Mouse (Mus musculus) stomach, embryonic 16.5 days (tissue): ENCODE results near the gene 2310022A10Rik. TPM values are rescaled to one million over a fixed set of nuclear protein-coding genes. Genes with fewer than 3 reads are reported as not detected.

ENCODE experiments used
- ATAC-seq: fragments of 200-750 bp; cut with Nextera tagmentation; 2 replicates; pipeline ENCODE4 v1.8.0; 2017; ENCODE audit warnings: moderate number of reproducible peaks, moderate TSS enrichment; ENCODE audit not compliant: insufficient read depth, low FRiP score
- H3K27ac ChIP-seq: fragments of 300-500 bp; sonication (generic); 2 replicates; pipeline ENCODE4 v1.5.1; 2014; ENCODE audit warnings: low read length
- H3K27me3 ChIP-seq: fragments of 300-500 bp; sonication (generic); 2 replicates; pipeline ENCODE4 v1.6.1; 2014; ENCODE audit warnings: low read length, control low read depth, mixed read lengths; ENCODE audit not compliant: control insufficient read depth, insufficient read depth
- H3K36me3 ChIP-seq: fragments of 300-500 bp; sonication (generic); 2 replicates; pipeline ENCODE4 v1.6.1; 2014; ENCODE audit warnings: low read length; ENCODE audit not compliant: control insufficient read depth, insufficient read depth
- H3K4me1 ChIP-seq: fragments of 300-500 bp; sonication (generic); 2 replicates; pipeline ENCODE4 v1.6.1; 2014; ENCODE audit warnings: low read length, control low read depth, mixed read lengths; ENCODE audit not compliant: control insufficient read depth, insufficient read depth
- H3K4me2 ChIP-seq: fragments of 300-500 bp; sonication (generic); 2 replicates; pipeline ENCODE4 v1.6.1; 2014; ENCODE audit warnings: low read depth, low read length, mixed read lengths
- H3K4me3 ChIP-seq: fragments of 300-500 bp; sonication (generic); replicated peaks from 2 replicates; pipeline ENCODE4 v1.5.1; 2014; ENCODE audit warnings: mild to moderate bottlenecking, low read length
- H3K9ac ChIP-seq: fragments of 300-500 bp; sonication (generic); 2 replicates; pipeline ENCODE4 v1.6.1; 2014; ENCODE audit warnings: low read length
- H3K9me3 ChIP-seq: fragments of 300-500 bp; sonication (generic); replicated peaks from 2 replicates; pipeline ENCODE4 v1.6.1; 2016; ENCODE audit warnings: low read length, control low read depth; ENCODE audit not compliant: control insufficient read depth
- WGBS: fragments of 180-500 bp; shearing (Covaris S2); extraction: QIAGEN DNeasy Blood & Tissue Kit; methylation state at CpG from one replicate; pipeline ENCODE4 v1.1.7; 2014; 5-methylcytosine and 5-hydroxymethylcytosine counted together
- polyA plus RNA-seq: library from polyadenylated mRNA; unstranded; fragments of >200 nt; fragmentation: Nextera tagmentation; extraction: Ambion mirVana; gene quantifications from 2 replicates; pipeline ENCODE4 v1.2.1, GENCODE M21; 2015

Gene 2310022A10Rik
- 23.0 and 25.6 TPM in 2 replicates for polyA plus RNA-seq

DNA sequence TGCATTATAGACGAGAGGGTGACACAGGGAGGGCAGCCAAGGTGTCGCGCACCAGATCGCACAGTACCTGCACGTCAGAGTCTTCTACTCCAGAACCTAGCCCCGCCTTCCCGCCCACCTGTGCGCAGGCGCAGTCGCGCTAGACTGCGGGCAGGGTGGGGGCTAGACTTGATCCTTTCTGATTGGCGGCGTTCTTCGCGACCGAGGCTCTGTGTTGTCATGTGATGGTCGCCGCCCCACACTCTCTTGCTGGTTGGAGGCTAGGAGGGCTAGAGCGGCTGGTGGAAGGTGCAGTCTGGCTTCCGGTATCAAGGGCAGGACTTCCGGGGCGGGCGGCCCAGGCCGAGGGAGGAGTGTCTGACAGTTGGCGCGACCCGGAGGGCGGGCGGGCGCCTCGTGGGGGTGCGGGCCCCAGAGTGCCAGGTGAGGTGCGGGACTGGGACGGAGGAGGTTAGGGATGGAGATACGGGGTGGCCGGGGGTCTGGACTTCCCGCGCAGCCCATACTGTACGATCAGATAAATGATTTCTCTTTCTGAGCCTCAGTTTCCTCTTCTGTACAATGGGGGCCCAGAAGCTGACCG is at the start of gene 2310022A10Rik, which contains the start of gene Pld3:
Gene 2310022A10Rik, plus strand, starts transcription at position 303 of the 583 bp plus-strand sequence.
Gene Pld3, minus strand, starts transcription at position 288 of the 583 bp plus-strand sequence.
- H3K9ac ChIP-seq = peak within 1 kb of the TSS; percentile 90
- H3K27ac ChIP-seq = peak within 1 kb of the TSS; percentile 64
- peaks cover 4% of the 10 kb centered on the region; the same call in 1 of the 2 replicates for H3K4me1 ChIP-seq

GRCm38 (mm10) chr7:27506765-27507370 is 46.2 kb upstream of the 2310022A10Rik start:
- peak overlapping the region; percentile 72 for H3K4me2 ChIP-seq
- 37% methylated on average over 9 of the region's 9 CpGs for WGBS
- peaks cover 14% of the 10 kb centered on the region for H3K4me1 ChIP-seq
- no peak for ATAC-seq
- no peaks in the 10 kb centered on the region for H3K9me3 ChIP-seq
- H3K4me3 ChIP-seq = peak overlapping the region; percentile 68
- peak overlapping the region; percentile 34 for H3K9ac ChIP-seq
- peak overlapping the region; percentile 100 for H3K27ac ChIP-seq
- no peaks in the 10 kb centered on the region for H3K27me3 ChIP-seq
- no peaks in the 10 kb centered on the region for H3K36me3 ChIP-seq

More for the DNA sequence above, at the start of gene 2310022A10Rik, which contains the start of gene Pld3:
- Histone ChIP-seq H3K4me3 (peak within 1 kb of the TSS; percentile 95), H3K4me2 (peak within 1 kb of the TSS; percentile 92), H3K36me3 (no peaks in the 10 kb centered on the region), H3K27me3 (no peaks in the 10 kb centered on the region), H3K9me3 (no peaks in the 10 kb centered on the region)
- under 1% methylated on average over 41 of the region's 41 CpGs for WGBS
- peak; percentile 99 for ATAC-seq

DNA sequence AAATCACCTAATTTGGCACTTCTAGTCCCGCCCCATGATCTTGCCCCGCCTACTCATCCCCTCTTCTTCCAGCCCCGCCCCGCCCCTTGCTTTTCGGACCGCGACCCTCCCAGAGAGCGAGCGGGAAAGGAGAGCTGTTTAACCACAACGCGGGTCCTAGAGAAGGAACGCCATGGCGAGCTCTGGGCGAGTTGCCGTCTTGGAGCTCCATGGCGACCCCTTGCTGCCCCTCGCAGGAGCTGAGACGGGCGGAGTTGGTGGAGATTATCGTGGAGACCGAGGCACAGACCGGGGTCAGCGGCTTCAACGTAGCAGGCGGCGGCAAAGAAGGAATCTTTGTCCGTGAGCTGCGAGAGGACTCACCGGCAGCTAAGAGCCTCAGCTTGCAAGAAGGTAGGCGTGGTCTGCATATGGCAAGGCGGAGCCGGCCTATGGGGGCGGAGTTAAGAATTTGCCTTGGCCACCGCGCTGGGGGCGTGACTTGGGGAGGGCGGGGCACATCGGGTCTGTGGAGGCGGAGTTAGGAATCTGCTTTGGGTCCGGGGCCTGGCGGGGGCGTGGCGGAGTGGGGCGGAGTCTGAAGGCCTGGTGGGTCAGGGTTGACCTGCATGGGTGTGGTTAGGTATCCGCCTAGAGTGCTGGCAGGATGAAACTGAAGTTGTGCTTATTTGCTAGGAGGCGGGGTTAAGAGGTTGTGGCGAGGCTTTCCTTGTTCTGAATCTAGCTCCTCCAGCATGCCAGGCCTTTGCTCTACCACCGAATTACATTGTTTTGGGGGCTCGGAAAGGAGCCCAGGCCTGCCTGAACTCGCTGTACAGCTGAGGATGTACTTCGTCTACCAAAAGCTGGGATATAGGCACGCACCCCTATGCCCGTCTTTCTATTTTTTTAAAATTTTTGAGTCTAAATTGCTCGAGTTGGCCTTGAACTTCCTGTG is 45.1 kb upstream of the 2310022A10Rik start:
- peak; percentile 95 for ATAC-seq
- Histone ChIP-seq H3K27ac (peak overlapping the region; percentile 100), H3K4me3 (peak overlapping the region; percentile 68)

GRCm38 (mm10) chr7:27508648-27509005 is 44.4 kb upstream of the 2310022A10Rik start:
- Histone ChIP-seq H3K9ac (peak overlapping the region; percentile 67), H3K36me3 (no peaks in the 10 kb centered on the region), H3K4me3 (peak overlapping the region; percentile 68), H3K4me2 (peak overlapping the region; percentile 72), H3K4me1 (peaks cover 14% of the 10 kb centered on the region), H3K27me3 (no peaks in the 10 kb centered on the region), H3K27ac (peak overlapping the region; percentile 100), H3K9me3 (no peaks in the 10 kb centered on the region)
- peak; percentile 63 for ATAC-seq
- WGBS = 17% methylated on average over 6 of the region's 6 CpGs

More for the DNA sequence above, 45.1 kb upstream of the 2310022A10Rik start:
- WGBS = under 1% methylated on average over 54 of the region's 54 CpGs
- H3K9ac ChIP-seq = peak overlapping the region; percentile 86
- H3K36me3 ChIP-seq = no peaks in the 10 kb centered on the region
- peak overlapping the region; percentile 72 for H3K4me2 ChIP-seq
- H3K9me3 ChIP-seq = no peaks in the 10 kb centered on the region
- no peaks in the 10 kb centered on the region for H3K27me3 ChIP-seq
- H3K4me1 ChIP-seq = peaks cover 14% of the 10 kb centered on the region

DNA sequence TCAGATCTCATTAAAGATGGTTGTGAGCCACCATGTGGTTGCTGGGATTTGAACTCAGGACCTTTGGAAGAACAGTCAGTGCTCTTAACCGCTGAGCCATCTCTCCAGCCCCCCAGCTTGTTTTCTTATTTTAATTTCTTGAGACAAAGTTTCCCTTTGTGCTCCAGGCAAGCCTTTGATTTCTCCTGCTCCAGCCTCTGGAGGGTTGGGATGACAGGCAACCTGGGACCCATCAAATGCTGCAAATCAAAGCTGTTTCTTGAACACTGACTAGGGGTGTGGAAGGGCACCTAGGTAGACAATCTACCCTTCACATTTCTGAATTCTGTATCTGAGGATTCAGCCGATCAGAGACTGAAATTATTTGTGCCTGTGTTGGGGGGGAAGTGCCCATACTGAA is 42.2 kb upstream of the 2310022A10Rik start:
- no peak overlapping the region for H3K9ac ChIP-seq
- H3K4me3 ChIP-seq = no peak overlapping the region
- H3K4me2 ChIP-seq = no peak overlapping the region
- WGBS = 89% methylated on average over 2 of the region's 2 CpGs
- H3K9me3 ChIP-seq = no peaks in the 10 kb centered on the region
- no peak overlapping the region for H3K27ac ChIP-seq
- ATAC-seq = no peak
- H3K27me3 ChIP-seq = no peaks in the 10 kb centered on the region
- H3K4me1 ChIP-seq = peaks cover 14% of the 10 kb centered on the region
- H3K36me3 ChIP-seq = no peaks in the 10 kb centered on the region

- Histone ChIP-seq H3K36me3 (no peaks in the 10 kb centered on the region), H3K4me2 (no peak overlapping the region), H3K4me1 (no peaks in the 10 kb centered on the region), H3K4me3 (no peak overlapping the region), H3K9ac (no peak overlapping the region), H3K27me3 (no peaks in the 10 kb centered on the region), H3K27ac (no peak overlapping the region), H3K9me3 (0 out of 2 replicates have a peak, but pooled peaks cover 5% of the 10 kb centered on the region)
- WGBS = 68% methylated on average over 9 of the region's 9 CpGs
- ATAC-seq = peak; percentile 37; the same call in 1 of the 2 replicates
Measured at GRCm38 (mm10) chr7:27514961-27515360, 38.1 kb upstream of the 2310022A10Rik start.

GRCm38 (mm10) chr7:27518314-27518713 is 34.7 kb upstream of the 2310022A10Rik start:
- Histone ChIP-seq H3K4me3 (no peak overlapping the region), H3K27ac (no peak overlapping the region), H3K4me1 (no peaks in the 10 kb centered on the region), H3K4me2 (no peak overlapping the region), H3K27me3 (no peaks in the 10 kb centered on the region), H3K9ac (no peak overlapping the region), H3K9me3 (0 out of 2 replicates have a peak, but pooled peaks cover 5% of the 10 kb centered on the region), H3K36me3 (no peaks in the 10 kb centered on the region)
- 89% methylated on average over 9 of the region's 9 CpGs for WGBS
- ATAC-seq = no peak

DNA sequence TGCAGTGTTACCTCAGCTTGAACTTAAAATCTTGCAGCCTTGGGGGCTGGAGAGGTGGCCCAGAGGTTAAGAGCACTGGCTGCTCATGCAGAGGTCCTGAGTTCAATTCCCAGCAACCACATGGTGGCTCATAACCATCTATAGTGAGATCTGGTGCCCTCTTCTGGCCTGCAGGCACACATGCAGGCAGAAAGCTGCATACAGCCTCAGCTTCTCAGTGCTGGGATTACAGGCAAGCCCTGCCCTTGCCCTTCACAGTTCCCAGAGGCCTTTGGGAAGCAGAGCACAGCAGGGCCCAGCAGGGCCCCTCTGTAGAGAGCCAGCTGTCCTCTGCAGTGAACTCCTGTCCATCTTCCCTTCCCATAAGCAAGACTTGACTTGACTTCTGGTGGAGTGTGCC is 32.9 kb upstream of the 2310022A10Rik start:
- Histone ChIP-seq H3K4me3 (no peak overlapping the region), H3K4me1 (no peaks in the 10 kb centered on the region), H3K9ac (no peak overlapping the region), H3K4me2 (no peak overlapping the region), H3K9me3 (0 out of 2 replicates have a peak, but pooled peaks cover 5% of the 10 kb centered on the region), H3K36me3 (no peaks in the 10 kb centered on the region), H3K27me3 (no peaks in the 10 kb centered on the region), H3K27ac (peak overlapping the region; percentile 47; the same call in 1 of the 2 replicates)
- ATAC-seq = no peak
